Mouse (Mus musculus): ENCODE results near the gene Gm20390.
"Not testable (repeated sequence)": the region's sequence is repeated elsewhere in the genome, so short reads cannot be mapped to it uniquely, and the experiment has no call there.

Gm20390 gene

GRCm38 (mm10) chr11:93965391-93965790 lies 2.7 kb downstream of the Gm20390 start:
- DNase-seq (ENCODE audit: low spot score in 2 of 2), result no peak

GRCm38 (mm10) chr11:93963013-93963412 lies 5.1 kb downstream of the Gm20390 start:
- DNase-seq (ENCODE audit: low spot score in 2 of 2), result no peak

- no peak for DNase-seq (ENCODE audit: low spot score in 2 of 2)
Measured at GRCm38 (mm10) chr11:93961482-93961881, 6.6 kb downstream of the Gm20390 start.

GRCm38 (mm10) chr11:93957746-93958145 lies 10.3 kb downstream of the Gm20390 start:
- DNase-seq (ENCODE audit: low spot score in 2 of 2), result no peak

- DNase-seq (ENCODE audit: low spot score in 2 of 2), result no peak
Measured at GRCm38 (mm10) chr11:93957031-93957555, 11.0 kb downstream of the Gm20390 start.

- no peak for DNase-seq (ENCODE audit: low spot score in 2 of 2)
Measured at GRCm38 (mm10) chr11:93956159-93956558, 11.9 kb downstream of the Gm20390 start, which contains the start of gene Nme2. Nme2 (minus strand) TSS chr11:93956259.

- peak; percentile 89 to 90 for DNase-seq (ENCODE audit: low spot score in 2 of 2)
Measured at GRCm38 (mm10) chr11:93955256-93956150, 12.6 kb downstream of the Gm20390 start.

GRCm38 (mm10) chr11:93954738-93955255 lies 13.3 kb downstream of the Gm20390 start:
- DNase-seq (ENCODE audit: low spot score in 2 of 2), result no peak

- no peak for DNase-seq (ENCODE audit: low spot score in 2 of 2)
Measured at GRCm38 (mm10) chr11:93952376-93952775, 15.7 kb downstream of the Gm20390 start.

GRCm38 (mm10) chr11:93950045-93950444 lies 18.0 kb downstream of the Gm20390 start:
- DNase-seq (ENCODE audit: low spot score in 2 of 2), result no peak

GRCm38 (mm10) chr11:93948887-93949567 lies 19.1 kb downstream of the Gm20390 start:
- DNase-seq (ENCODE audit: low spot score in 2 of 2), result no peak

GRCm38 (mm10) chr11:93944986-93945385 lies 23.1 kb downstream of the Gm20390 start:
- no peak for DNase-seq (ENCODE audit: low spot score in 2 of 2)

- DNase-seq (ENCODE audit: low spot score in 2 of 2), result no peak
Measured at GRCm38 (mm10) chr11:93940906-93941305, 27.2 kb downstream of the Gm20390 start.

GRCm38 (mm10) chr11:93929106-93929505 lies 39.0 kb downstream of the Gm20390 start:
- DNase-seq (ENCODE audit: low spot score in 2 of 2), result no peak

- not testable (repeated sequence) for DNase-seq (ENCODE audit: low spot score in 2 of 2)
Measured at GRCm38 (mm10) chr11:93915019-93915418, 53.1 kb downstream of the Gm20390 start.

- DNase-seq (ENCODE audit: low spot score in 2 of 2), result no peak
Measured at GRCm38 (mm10) chr11:93911603-93912002, 56.5 kb downstream of the Gm20390 start.

- DNase-seq (ENCODE audit: low spot score in 2 of 2), result no peak
Measured at GRCm38 (mm10) chr11:93908829-93909228, 59.3 kb downstream of the Gm20390 start.

- DNase-seq (ENCODE audit: low spot score in 2 of 2), result no peak
Measured at GRCm38 (mm10) chr11:93907839-93908238, 60.3 kb downstream of the Gm20390 start.

GRCm38 (mm10) chr11:93906834-93907233 lies 61.3 kb downstream of the Gm20390 start:
- DNase-seq (ENCODE audit: low spot score in 2 of 2), result no peak

All from thymus, postnatal 10 days (tissue).